Comparison of ENCODE assay signal across 8 mouse cellular contexts in genomic region chr19:32485681-32486105, GRCm38 (mm10). TPM values are rescaled to one million over a fixed set of nuclear protein-coding genes. Genes with fewer than 3 reads are reported as not detected.
DNase-seq lines count a peak whose midpoint lies in the region; ATAC-seq and TF ChIP-seq lines count a peak whose summit lies in the region.

Gene Minpp1, plus strand, starts transcription at chr19:32485769.

- H3K4me3 ChIP-seq in embryonic facial prominence, embryonic 12.5 days, result peak within 1 kb of the TSS; percentile 71
- H3K4me3 ChIP-seq in kidney, adult 2 months (ENCODE audit: insufficient read depth, low read depth, low read length), result peak within 1 kb of the TSS; percentile 88
- H3K4me3 ChIP-seq in limb, embryonic 14.5 days (replicated peaks; ENCODE audit: low read length), result peak within 1 kb of the TSS; percentile 80
- peak within 1 kb of the TSS; percentile 73 for H3K4me3 ChIP-seq in midbrain, embryonic 16.5 days (ENCODE audit: low read depth, low read length)

- peak within 1 kb of the TSS; percentile 80 for H3K9ac ChIP-seq in embryonic facial prominence, embryonic 12.5 days
- H3K9ac ChIP-seq in limb, embryonic 14.5 days (ENCODE audit: low read depth, low read length, severe bottlenecking), result peak within 1 kb of the TSS; percentile 75
- H3K9ac ChIP-seq in midbrain, embryonic 16.5 days (ENCODE audit: low read depth, low read length), result peak within 1 kb of the TSS; percentile 83

- peak; percentile 69 for DNase-seq in 3T3-L1 (ENCODE audit: low read depth, low spot score)
- peak; percentile 90 to 94 for DNase-seq in adrenal gland, postnatal 36 days
- peak; percentile 87 for DNase-seq in heart, adult 18-20 months
- peak; percentile 85 for DNase-seq in kidney, adult 2 months
- DNase-seq in limb, embryonic 14.5 days (ENCODE audit: low spot score), result peak; percentile 80
- DNase-seq in spleen, postnatal 14 days (ENCODE audit: low spot score in 2 of 2), result peak; percentile 72 to 81

- peaks cover 16% of the 10 kb centered on the region for H3K4me1 ChIP-seq in embryonic facial prominence, embryonic 12.5 days
- H3K4me1 ChIP-seq in kidney, adult 2 months (ENCODE audit: control insufficient read depth, insufficient read depth, low read length), result peaks cover 10% of the 10 kb centered on the region; the same call in 1 of the 2 replicates
- H3K4me1 ChIP-seq in limb, embryonic 14.5 days (ENCODE audit: control insufficient read depth, insufficient read depth, low read length), result peaks cover 11% of the 10 kb centered on the region
- peaks cover 21% of the 10 kb centered on the region for H3K4me1 ChIP-seq in midbrain, embryonic 16.5 days (ENCODE audit: control insufficient read depth, insufficient read depth, low read length)

- no peaks in the 10 kb centered on the region for H3K9me3 ChIP-seq in embryonic facial prominence, embryonic 12.5 days
- no peaks in the 10 kb centered on the region for H3K9me3 ChIP-seq in limb, embryonic 14.5 days (ENCODE audit: control insufficient read depth, low read length)
- no peaks in the 10 kb centered on the region for H3K9me3 ChIP-seq in midbrain, embryonic 16.5 days (replicated peaks; ENCODE audit: control insufficient read depth, low read length, poor library complexity, severe bottlenecking)

- TF ChIP-seq POLR2A in kidney, adult 2 months (IDR thresholded peaks at IDR 0.05; ENCODE audit: low read depth, low read length), result peak; percentile 18
- TF ChIP-seq POLR2A in limb, embryonic 14.5 days (IDR thresholded peaks at IDR 0.05; ENCODE audit: borderline replicate concordance, extremely low read depth, insufficient read depth, insufficient read length), result peak; percentile 69; the same call in 1 of the 2 replicates

- H3K4me2 ChIP-seq in embryonic facial prominence, embryonic 12.5 days (replicated peaks), result peak within 1 kb of the TSS; percentile 75
- peak within 1 kb of the TSS; percentile 74 for H3K4me2 ChIP-seq in limb, embryonic 14.5 days (replicated peaks; ENCODE audit: low read depth, low read length, severe bottlenecking)
- peak within 1 kb of the TSS; percentile 70 for H3K4me2 ChIP-seq in midbrain, embryonic 16.5 days (ENCODE audit: low read length)

- under 1% methylated on average over 62 of the region's 64 CpGs for WGBS in embryonic facial prominence, embryonic 12.5 days
- under 1% methylated on average over 64 of the region's 64 CpGs for WGBS in kidney, adult 2 months
- WGBS in limb, embryonic 14.5 days, result under 1% methylated on average over 45 of the region's 64 CpGs
- under 1% methylated on average over 63 of the region's 64 CpGs for WGBS in midbrain, embryonic 16.5 days

- peak within 1 kb of the TSS; percentile 88 for H3K27ac ChIP-seq in embryonic facial prominence, embryonic 12.5 days
- H3K27ac ChIP-seq in kidney, adult 2 months (ENCODE audit: insufficient read depth, low read depth, low read length), result peak within 1 kb of the TSS; percentile 55
- H3K27ac ChIP-seq in limb, embryonic 14.5 days (replicated peaks; ENCODE audit: low read depth, low read length), result peak within 1 kb of the TSS; percentile 81
- peak within 1 kb of the TSS; percentile 88 for H3K27ac ChIP-seq in midbrain, embryonic 16.5 days (ENCODE audit: low read length)

- H3K27me3 ChIP-seq in embryonic facial prominence, embryonic 12.5 days, result no peaks in the 10 kb centered on the region
- no peaks in the 10 kb centered on the region for H3K27me3 ChIP-seq in kidney, adult 2 months (replicated peaks; ENCODE audit: control insufficient read depth, insufficient read depth, low read length)
- no peaks in the 10 kb centered on the region for H3K27me3 ChIP-seq in limb, embryonic 14.5 days (ENCODE audit: control insufficient read depth, insufficient read depth, low read length)
- no peaks in the 10 kb centered on the region for H3K27me3 ChIP-seq in midbrain, embryonic 16.5 days (ENCODE audit: control insufficient read depth, insufficient read depth, low read depth, low read length)

- TF ChIP-seq CTCF in kidney, adult 2 months (conservative IDR thresholded peaks at IDR 0.05; ENCODE audit: insufficient read depth, insufficient read length, low read depth, low read length), result no peak

- no peaks in the 10 kb centered on the region for H3K36me3 ChIP-seq in embryonic facial prominence, embryonic 12.5 days
- H3K36me3 ChIP-seq in kidney, adult 2 months (ENCODE audit: control insufficient read depth, insufficient read depth, low read length), result no peaks in the 10 kb centered on the region
- no peaks in the 10 kb centered on the region for H3K36me3 ChIP-seq in limb, embryonic 14.5 days (ENCODE audit: control insufficient read depth, insufficient read depth, low read length)
- no peaks in the 10 kb centered on the region for H3K36me3 ChIP-seq in midbrain, embryonic 16.5 days (ENCODE audit: control insufficient read depth, insufficient read depth, low read length)

- peak; percentile 82 for ATAC-seq in embryonic facial prominence, embryonic 12.5 days (ENCODE audit: insufficient number of reproducible peaks, insufficient read depth, low FRiP score, low TSS enrichment)
- peak; percentile 93 for ATAC-seq in limb, embryonic 14.5 days (ENCODE audit: low FRiP score, low read depth)
- peak; percentile 98 for ATAC-seq in midbrain, embryonic 16.5 days

RNA-seq across cellular contexts. Expression of gene Minpp1, which starts in this region (rescaled TPM):
- 10 to 100 TPM; 35.8 to 43.3 TPM for total RNA-seq in adrenal gland, postnatal 36 days (2021)
- polyA plus RNA-seq in embryonic facial prominence, embryonic 12.5 days (2016; fragmentation: Nextera tagmentation; extraction: Ambion mirVana), result 75.6 and 78.3 TPM in 2 replicates
- total RNA-seq in heart, adult 18-20 months (2021), result 10 to 100 TPM; 14.4 to 14.7 TPM
- 38.2 and 60.2 TPM in 2 replicates for polyA plus RNA-seq in kidney, adult 2 months (2012; rRNA removed)
- polyA plus RNA-seq in limb, embryonic 14.5 days (2012; rRNA removed), result 40.8 and 69.7 TPM in 2 replicates
- polyA plus RNA-seq in limb, embryonic 14.5 days (2014; fragmentation: Nextera tagmentation; extraction: Ambion mirVana), result 64.8 and 72.8 TPM in 2 replicates
- 64.4 and 65.4 TPM in 2 replicates for polyA plus RNA-seq in midbrain, embryonic 16.5 days (2015; fragmentation: Nextera tagmentation; extraction: Ambion mirVana)

Comparison
In these comparisons a context has a peak if more than half of its experiments do, and no peak if none do; other contexts are left out.
1. Peak in every context shown above with its lines: DNase-seq, ATAC-seq, H3K4me3 ChIP-seq and H3K27ac ChIP-seq.